Mouse (Mus musculus) urinary bladder, postnatal 14 days (tissue): ENCODE measurements at regions not wholly inside any gene's neighbourhood (a gene's known extent, or its start where the extent isn't known, plus 50 kb on each side); places are given as distances from the start of the nearest gene placed in this dataset.

Experiments
- DNase-seq: peaks from one replicate; pipeline ENCODE4 v3.0.0; 2021; ENCODE audit warnings: low spot score

- no peak for DNase-seq
Observed at GRCm38 (mm10) chr9:87341438-87341837, 86.1 kb upstream of the Cep162 start.

GRCm38 (mm10) chr9:87326374-87327295 lies 71.3 kb upstream of the Cep162 start:
- DNase-seq, result no peak

- DNase-seq, result no peak
Observed at GRCm38 (mm10) chr9:87323690-87324089, 68.4 kb upstream of the Cep162 start.

GRCm38 (mm10) chr9:87320758-87321157 lies 65.4 kb upstream of the Cep162 start:
- DNase-seq, result no peak

GRCm38 (mm10) chr9:87318767-87319166 lies 63.4 kb upstream of the Cep162 start:
- no peak for DNase-seq

- DNase-seq, result no peak
Observed at GRCm38 (mm10) chr9:87310150-87310549, 54.8 kb upstream of the Cep162 start.
